Mouse (Mus musculus) liver, embryonic 13.5 days (tissue): ENCODE results near the gene BC003965. TPM values are rescaled to one million over a fixed set of nuclear protein-coding genes. Genes with fewer than 3 reads are reported as not detected.
A peak's percentile ranks its signal among the peaks of the same experiment; 100 is the strongest.

ENCODE experiments used
- ATAC-seq: fragments of 200-750 bp; cut with Nextera tagmentation; 2 replicates; pipeline ENCODE4 v1.8.0; 2017; ENCODE audit warnings: low read depth, mild to moderate bottlenecking, moderate number of reproducible peaks, moderate library complexity
- DNase-seq: peaks from one replicate; pipeline ENCODE4 v3.0.0; 2022
- H3K27ac ChIP-seq: fragments of 300-500 bp; sonication (generic); 2 replicates; pipeline ENCODE4 v1.5.1; 2015; ENCODE audit warnings: moderate library complexity, mild to moderate bottlenecking, inconsistent platforms
- H3K27me3 ChIP-seq: fragments of 300-500 bp; sonication (generic); 2 replicates; pipeline ENCODE4 v1.6.1; 2015; ENCODE audit warnings: mild to moderate bottlenecking, inconsistent platforms
- H3K36me3 ChIP-seq: fragments of 300-500 bp; sonication (generic); 2 replicates; pipeline ENCODE4 v1.6.1; 2015; ENCODE audit warnings: mild to moderate bottlenecking, inconsistent platforms
- H3K4me1 ChIP-seq: fragments of 300-500 bp; sonication (generic); replicated peaks from 2 replicates; pipeline ENCODE4 v1.6.1; 2015; ENCODE audit warnings: inconsistent platforms
- H3K4me2 ChIP-seq: fragments of 300-500 bp; sonication (generic); 2 replicates; pipeline ENCODE4 v1.6.1; 2015; ENCODE audit warnings: inconsistent platforms, mild to moderate bottlenecking, moderate library complexity
- H3K4me3 ChIP-seq: fragments of 300-500 bp; sonication (generic); replicated peaks from 2 replicates; pipeline ENCODE4 v1.5.1; 2015; ENCODE audit warnings: mild to moderate bottlenecking, inconsistent platforms
- H3K9ac ChIP-seq: fragments of 300-500 bp; sonication (generic); 2 replicates; pipeline ENCODE4 v1.6.1; 2015; ENCODE audit warnings: mild to moderate bottlenecking, inconsistent platforms
- H3K9me3 ChIP-seq: fragments of 300-500 bp; sonication (generic); replicated peaks from 2 replicates; pipeline ENCODE4 v1.6.1; 2016; ENCODE audit warnings: inconsistent platforms
- WGBS: fragments of 180-500 bp; shearing (Covaris S2); methylation state at CpG from one replicate; pipeline ENCODE4 v1.1.7; 2015; ENCODE audit not compliant: insufficient replicate concordance; 5-methylcytosine and 5-hydroxymethylcytosine counted together
- polyA plus RNA-seq: library from polyadenylated mRNA; unstranded; fragments of >200 nt; fragmentation: Nextera tagmentation; extraction: Ambion mirVana; gene quantifications from 2 replicates; pipeline ENCODE4 v1.2.1, GENCODE M21; 2015

Gene BC003965
- polyA plus RNA-seq, 1 experiment from 2014 or later: 23.8 TPM

GRCm38 (mm10) chr17:25183232-25183631, 1.1 kb upstream of the BC003965 start:
- peaks cover 46% of the 10 kb centered on the region for H3K4me1 ChIP-seq
- peak overlapping the region; percentile 87 for H3K9ac ChIP-seq
- no peak for ATAC-seq
- H3K4me2 ChIP-seq: peak overlapping the region; percentile 95
- H3K4me3 ChIP-seq: peak overlapping the region; percentile 85
- H3K27me3 ChIP-seq: 0 out of 2 replicates have a peak, but pooled peaks cover 23% of the 10 kb centered on the region
- H3K36me3 ChIP-seq: 0 out of 2 replicates have a peak, but pooled peaks cover 3% of the 10 kb centered on the region
- no peaks in the 10 kb centered on the region for H3K9me3 ChIP-seq
- DNase-seq: no peak
- no peak overlapping the region for H3K27ac ChIP-seq

GRCm38 (mm10) chr17:25184961-25185360, 607 bp downstream of the BC003965 start:
- H3K4me1 ChIP-seq: peaks cover 61% of the 10 kb centered on the region
- ATAC-seq: peak; percentile 25; the same call in 1 of the 2 replicates
- peaks cover 3% of the 10 kb centered on the region; the same call in 1 of the 2 replicates for H3K36me3 ChIP-seq
- H3K4me3 ChIP-seq: peak overlapping the region; percentile 85
- peak overlapping the region; percentile 95 for H3K4me2 ChIP-seq
- no peaks in the 10 kb centered on the region for H3K9me3 ChIP-seq
- H3K9ac ChIP-seq: peak overlapping the region; percentile 87
- DNase-seq: peak; percentile 20
- peak overlapping the region; percentile 90 for H3K27ac ChIP-seq
- WGBS: 4% methylated on average over 17 of the region's 17 CpGs
- 0 out of 2 replicates have a peak, but pooled peaks cover 16% of the 10 kb centered on the region for H3K27me3 ChIP-seq

- 10% methylated on average over 11 of the region's 11 CpGs for WGBS
- no peak for ATAC-seq
- peaks cover 70% of the 10 kb centered on the region for H3K4me1 ChIP-seq
Observed at GRCm38 (mm10) chr17:25187784-25188149, 3.4 kb downstream of the BC003965 start.

GRCm38 (mm10) chr17:25188150-25189031, 4.0 kb downstream of the BC003965 start, which contains the start of gene Unkl:
TSS of gene Unkl (plus strand) at chr17:25188397.
- Histone ChIP-seq H3K27ac (peak within 1 kb of the TSS; percentile 77), H3K27me3 (no peaks in the 10 kb centered on the region), H3K9ac (peak within 1 kb of the TSS; percentile 84), H3K4me1 (peaks cover 64% of the 10 kb centered on the region), H3K4me2 (peak within 1 kb of the TSS; percentile 95), H3K36me3 (peaks cover 14% of the 10 kb centered on the region; the same call in 1 of the 2 replicates), H3K4me3 (peak within 1 kb of the TSS; percentile 89), H3K9me3 (no peaks in the 10 kb centered on the region)
- peak; percentile 48 for DNase-seq
- under 1% methylated on average over 104 of the region's 104 CpGs for WGBS
- ATAC-seq: peak; percentile 14; the same call in 1 of the 2 replicates

More at GRCm38 (mm10) chr17:25187784-25188149, 3.4 kb downstream of the BC003965 start:
- Histone ChIP-seq H3K36me3 (peaks cover 9% of the 10 kb centered on the region; the same call in 1 of the 2 replicates), H3K27ac (peak overlapping the region; percentile 77), H3K4me3 (peak overlapping the region; percentile 89), H3K27me3 (no peaks in the 10 kb centered on the region), H3K4me2 (peak overlapping the region; percentile 95), H3K9ac (peak overlapping the region; percentile 84), H3K9me3 (no peaks in the 10 kb centered on the region)
- DNase-seq: no peak

- Histone ChIP-seq H3K27me3 (no peaks in the 10 kb centered on the region), H3K9ac (peak overlapping the region; percentile 84), H3K4me2 (peak overlapping the region; percentile 95), H3K9me3 (no peaks in the 10 kb centered on the region), H3K4me3 (peak overlapping the region; percentile 89), H3K4me1 (peaks cover 58% of the 10 kb centered on the region), H3K27ac (no peak overlapping the region), H3K36me3 (peaks cover 21% of the 10 kb centered on the region; the same call in 1 of the 2 replicates)
- 8% methylated on average over 16 of the region's 16 CpGs for WGBS
- ATAC-seq: no peak
- no peak for DNase-seq
Observed at GRCm38 (mm10) chr17:25189091-25189490, 4.7 kb downstream of the BC003965 start.

GRCm38 (mm10) chr17:25202401-25202800, 18.0 kb downstream of the BC003965 start:
- Histone ChIP-seq H3K27ac (no peak overlapping the region), H3K4me2 (no peak overlapping the region), H3K9ac (no peak overlapping the region), H3K27me3 (no peaks in the 10 kb centered on the region), H3K4me3 (no peak overlapping the region), H3K36me3 (peaks cover 61% of the 10 kb centered on the region), H3K9me3 (no peaks in the 10 kb centered on the region), H3K4me1 (peaks cover 3% of the 10 kb centered on the region; the same call in 1 of the 2 replicates)
- DNase-seq: no peak
- ATAC-seq: no peak
- 71% methylated on average over 4 of the region's 4 CpGs for WGBS

- DNase-seq: no peak
- H3K9me3 ChIP-seq: no peaks in the 10 kb centered on the region
- H3K9ac ChIP-seq: no peak overlapping the region
- 87% methylated on average over 4 of the region's 4 CpGs for WGBS
- no peak overlapping the region for H3K4me3 ChIP-seq
- peaks cover 78% of the 10 kb centered on the region for H3K36me3 ChIP-seq
- H3K4me1 ChIP-seq: no peaks in the 10 kb centered on the region
- no peak overlapping the region for H3K4me2 ChIP-seq
- no peak overlapping the region for H3K27ac ChIP-seq
- no peak for ATAC-seq
- no peaks in the 10 kb centered on the region for H3K27me3 ChIP-seq
Observed at GRCm38 (mm10) chr17:25210006-25210405, 25.7 kb downstream of the BC003965 start.

- Histone ChIP-seq H3K4me1 (peaks cover 6% of the 10 kb centered on the region; the same call in 1 of the 2 replicates), H3K9ac (no peak overlapping the region), H3K27me3 (no peaks in the 10 kb centered on the region), H3K36me3 (peaks cover 76% of the 10 kb centered on the region), H3K27ac (no peak overlapping the region), H3K9me3 (no peaks in the 10 kb centered on the region), H3K4me2 (no peak overlapping the region), H3K4me3 (no peak overlapping the region)
- ATAC-seq: no peak
- WGBS: 79% methylated on average over 15 of the region's 15 CpGs
- DNase-seq: no peak
Observed at GRCm38 (mm10) chr17:25210680-25211466, 26.5 kb downstream of the BC003965 start.

- H3K36me3 ChIP-seq: peaks cover 70% of the 10 kb centered on the region
- H3K4me3 ChIP-seq: no peak overlapping the region
- no peak overlapping the region for H3K4me2 ChIP-seq
- H3K27me3 ChIP-seq: no peaks in the 10 kb centered on the region
- H3K27ac ChIP-seq: no peak overlapping the region
- WGBS: 77% methylated on average over 4 of the region's 4 CpGs
- no peak overlapping the region for H3K9ac ChIP-seq
- H3K9me3 ChIP-seq: no peaks in the 10 kb centered on the region
- peaks cover 6% of the 10 kb centered on the region; the same call in 1 of the 2 replicates for H3K4me1 ChIP-seq
- no peak for ATAC-seq
- no peak for DNase-seq
Observed at GRCm38 (mm10) chr17:25211705-25212104, 27.4 kb downstream of the BC003965 start.

GRCm38 (mm10) chr17:25215431-25215830, 31.1 kb downstream of the BC003965 start:
- Histone ChIP-seq H3K9me3 (no peaks in the 10 kb centered on the region), H3K27ac (no peak overlapping the region; the same call in 1 of the 2 replicates), H3K4me3 (no peak overlapping the region), H3K4me2 (no peak overlapping the region), H3K4me1 (peaks cover 8% of the 10 kb centered on the region), H3K36me3 (peaks cover 45% of the 10 kb centered on the region), H3K9ac (no peak overlapping the region), H3K27me3 (no peaks in the 10 kb centered on the region)
- DNase-seq (no peak), ATAC-seq (no peak)
- 68% methylated on average over 3 of the region's 3 CpGs for WGBS

GRCm38 (mm10) chr17:25218967-25219366, 34.6 kb downstream of the BC003965 start:
- peaks cover 21% of the 10 kb centered on the region for H3K36me3 ChIP-seq
- no peaks in the 10 kb centered on the region for H3K27me3 ChIP-seq
- WGBS: 78% methylated on average over 9 of the region's 9 CpGs
- no peak overlapping the region for H3K9ac ChIP-seq
- no peak overlapping the region for H3K27ac ChIP-seq
- peaks cover 37% of the 10 kb centered on the region for H3K4me1 ChIP-seq
- no peak for ATAC-seq
- no peak for DNase-seq
- H3K9me3 ChIP-seq: no peaks in the 10 kb centered on the region
- H3K4me3 ChIP-seq: no peak overlapping the region
- H3K4me2 ChIP-seq: no peak overlapping the region
